Mouse (Mus musculus) C2C12 (cell line): Measurements from ENCODE around the gene Nid1.
"Not testable (repeated sequence)": the region's sequence is repeated elsewhere in the genome, so short reads cannot be mapped to it uniquely, and the experiment has no call there.

Experiments used
- CTCF ChIP-seq: IDR thresholded peaks from one replicate; pipeline ENCODE4 v1.5.1; 2011; ENCODE audit not compliant: control insufficient read depth, insufficient read depth, insufficient read length
- FOSL1 ChIP-seq: IDR thresholded peaks from one replicate; pipeline ENCODE4 v1.8.0; 2011; ENCODE audit warnings: mild to moderate bottlenecking, low read length; ENCODE audit not compliant: poor library complexity, insufficient read depth, severe bottlenecking
- USF1 ChIP-seq: IDR thresholded peaks from one replicate; pipeline ENCODE4 v1.6.1; 2011; ENCODE audit warnings: low read depth, mild to moderate bottlenecking, control low read depth, moderate library complexity

- TF ChIP-seq FOSL1, CTCF, USF1: not testable (repeated sequence)
Observed at GRCm38 (mm10) chr13:13474464-13474863, 37.1 kb downstream of the Nid1 start.
